Mouse (Mus musculus) intestine, embryonic 15.5 days (tissue): ENCODE measurements at regions not wholly inside any gene's neighbourhood (a gene's known extent, or its start where the extent isn't known, plus 50 kb on each side); places are given as distances from the start of the nearest gene placed in this dataset.

Source experiments
- ATAC-seq: fragments of 200-750 bp; cut with Nextera tagmentation; 2 replicates; pipeline ENCODE4 v1.8.0; 2017; ENCODE audit warnings: moderate TSS enrichment, moderate library complexity
- H3K27ac ChIP-seq: fragments of 300-500 bp; sonication (generic); 2 replicates; pipeline ENCODE4 v1.5.1; 2015; ENCODE audit warnings: mild to moderate bottlenecking, inconsistent platforms
- H3K27me3 ChIP-seq: fragments of 300-500 bp; sonication (generic); replicated peaks from 2 replicates; pipeline ENCODE4 v1.6.1; 2015; ENCODE audit warnings: inconsistent platforms
- H3K36me3 ChIP-seq: fragments of 300-500 bp; sonication (generic); 2 replicates; pipeline ENCODE4 v1.6.1; 2015; ENCODE audit warnings: inconsistent platforms
- H3K4me1 ChIP-seq: fragments of 300-500 bp; sonication (generic); replicated peaks from 2 replicates; pipeline ENCODE4 v1.6.1; 2015; ENCODE audit warnings: inconsistent platforms
- H3K4me2 ChIP-seq: fragments of 300-500 bp; sonication (generic); replicated peaks from 2 replicates; pipeline ENCODE4 v1.6.1; 2015; ENCODE audit warnings: mild to moderate bottlenecking, inconsistent platforms
- H3K4me3 ChIP-seq: fragments of 300-500 bp; sonication (generic); replicated peaks from 2 replicates; pipeline ENCODE4 v1.5.1; 2015; ENCODE audit warnings: inconsistent platforms
- H3K9ac ChIP-seq: fragments of 300-500 bp; sonication (generic); 2 replicates; pipeline ENCODE4 v1.6.1; 2015; ENCODE audit warnings: inconsistent platforms
- H3K9me3 ChIP-seq: fragments of 300-500 bp; sonication (generic); 2 replicates; pipeline ENCODE4 v1.6.1; 2016; ENCODE audit warnings: inconsistent platforms
- WGBS: fragments of 180-500 bp; shearing (Covaris S2); methylation state at CpG from one replicate; pipeline ENCODE4 v1.1.7; 2015; 5-methylcytosine and 5-hydroxymethylcytosine counted together

GRCm38 (mm10) chr14:61698358-61699055, 91.2 kb downstream of the Kcnrg start:
- H3K4me3 ChIP-seq, result no peak overlapping the region
- no peaks in the 10 kb centered on the region for H3K27me3 ChIP-seq
- H3K4me2 ChIP-seq, result no peak overlapping the region
- H3K36me3 ChIP-seq, result no peaks in the 10 kb centered on the region
- no peaks in the 10 kb centered on the region for H3K4me1 ChIP-seq
- WGBS, result 74% methylated on average over 12 of the region's 12 CpGs
- H3K27ac ChIP-seq, result no peak overlapping the region
- H3K9me3 ChIP-seq, result no peaks in the 10 kb centered on the region
- ATAC-seq, result no peak
- no peak overlapping the region for H3K9ac ChIP-seq

DNA sequence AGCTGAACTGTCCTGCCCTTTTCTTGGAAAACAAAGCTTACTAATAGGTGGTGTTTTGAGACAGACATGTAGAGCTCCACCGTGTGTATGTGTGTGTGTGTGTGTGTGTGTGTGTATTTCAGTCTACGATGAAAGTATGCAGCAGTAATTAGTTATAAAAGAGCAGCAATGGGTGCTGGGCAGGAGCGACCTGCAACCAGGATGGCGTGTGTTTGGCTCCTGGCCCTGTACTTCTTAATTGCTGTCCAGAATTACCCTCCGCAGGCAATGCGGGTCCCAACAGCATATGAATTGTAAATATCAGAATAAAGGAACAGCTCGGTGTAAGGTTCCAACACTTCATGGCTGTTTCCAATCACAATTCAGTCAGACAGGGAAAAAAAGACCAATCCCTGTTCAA, 92.4 kb downstream of the Kcnrg start:
- Histone ChIP-seq H3K36me3 (no peaks in the 10 kb centered on the region), H3K27me3 (no peaks in the 10 kb centered on the region), H3K9me3 (no peaks in the 10 kb centered on the region), H3K4me2 (no peak overlapping the region), H3K4me3 (no peak overlapping the region), H3K4me1 (no peaks in the 10 kb centered on the region), H3K9ac (no peak overlapping the region), H3K27ac (no peak overlapping the region)
- no peak for ATAC-seq
- 81% methylated on average over 7 of the region's 7 CpGs for WGBS

DNA sequence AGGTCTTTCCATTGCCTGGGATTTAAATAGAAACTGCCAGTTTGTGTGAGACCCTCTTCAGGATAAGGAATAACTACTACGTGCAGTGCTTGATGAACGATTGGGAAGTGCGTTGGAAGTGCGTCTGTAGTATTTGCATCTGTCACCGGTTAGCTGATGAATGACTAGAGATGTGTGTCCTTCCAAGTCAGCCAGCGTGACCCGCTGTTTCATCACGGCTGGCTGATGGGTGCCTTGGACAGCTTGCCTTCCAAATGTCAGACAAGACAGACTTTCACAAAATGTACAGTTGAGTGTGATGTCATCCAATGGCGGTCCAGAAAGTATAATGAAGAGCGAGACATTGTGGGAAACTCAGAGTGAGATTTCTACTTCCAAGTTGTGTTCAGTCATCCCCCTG, 93.9 kb downstream of the Kcnrg start:
- no peak overlapping the region for H3K27ac ChIP-seq
- no peak overlapping the region for H3K9ac ChIP-seq
- H3K36me3 ChIP-seq, result no peaks in the 10 kb centered on the region
- H3K27me3 ChIP-seq, result no peaks in the 10 kb centered on the region
- no peaks in the 10 kb centered on the region for H3K9me3 ChIP-seq
- no peaks in the 10 kb centered on the region for H3K4me1 ChIP-seq
- WGBS, result 66% methylated on average over 10 of the region's 10 CpGs
- H3K4me2 ChIP-seq, result no peak overlapping the region
- no peak for ATAC-seq
- H3K4me3 ChIP-seq, result no peak overlapping the region

- Histone ChIP-seq H3K4me3 (no peak overlapping the region), H3K9ac (no peak overlapping the region), H3K27ac (no peak overlapping the region), H3K4me2 (no peak overlapping the region), H3K4me1 (no peaks in the 10 kb centered on the region), H3K27me3 (no peaks in the 10 kb centered on the region), H3K9me3 (no peaks in the 10 kb centered on the region), H3K36me3 (no peaks in the 10 kb centered on the region)
- ATAC-seq, result no peak
- 87% methylated on average over 3 of the region's 3 CpGs for WGBS
These were observed 96.7 kb downstream of the Kcnrg start for GRCm38 (mm10) chr14:61703916-61704315.

DNA sequence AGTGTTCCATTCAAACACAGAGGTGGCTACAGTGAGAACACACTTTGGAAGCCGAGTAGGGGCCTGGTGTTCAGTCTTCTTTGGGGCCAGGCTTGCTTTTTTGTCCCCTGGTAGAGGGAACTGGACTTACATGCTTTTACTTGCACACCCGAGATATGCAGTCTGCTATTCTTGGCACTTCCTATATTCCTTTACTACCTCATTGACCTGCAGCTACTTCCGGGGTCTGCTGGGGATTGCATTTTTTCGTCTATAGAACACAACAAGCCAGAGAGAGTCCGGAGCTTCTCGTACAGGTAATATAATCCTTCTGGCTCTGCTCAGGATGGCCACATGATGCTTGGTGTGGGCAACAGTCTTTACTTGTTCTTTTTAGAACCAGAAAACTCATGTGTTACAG, 99.7 kb downstream of the Kcnrg start:
- H3K4me1 ChIP-seq, result no peaks in the 10 kb centered on the region
- H3K36me3 ChIP-seq, result no peaks in the 10 kb centered on the region
- no peak overlapping the region for H3K27ac ChIP-seq
- no peaks in the 10 kb centered on the region for H3K9me3 ChIP-seq
- H3K9ac ChIP-seq, result no peak overlapping the region
- WGBS, result 81% methylated on average over 6 of the region's 6 CpGs
- ATAC-seq, result no peak
- no peaks in the 10 kb centered on the region for H3K27me3 ChIP-seq
- H3K4me2 ChIP-seq, result no peak overlapping the region
- H3K4me3 ChIP-seq, result no peak overlapping the region

GRCm38 (mm10) chr14:61708331-61708730, 101.1 kb downstream of the Kcnrg start:
- Histone ChIP-seq H3K4me2 (no peak overlapping the region), H3K9ac (no peak overlapping the region), H3K27ac (no peak overlapping the region), H3K27me3 (no peaks in the 10 kb centered on the region), H3K4me1 (no peaks in the 10 kb centered on the region), H3K9me3 (no peaks in the 10 kb centered on the region), H3K4me3 (no peak overlapping the region), H3K36me3 (no peaks in the 10 kb centered on the region)
- 79% methylated on average over 6 of the region's 6 CpGs for WGBS
- ATAC-seq, result no peak

DNA sequence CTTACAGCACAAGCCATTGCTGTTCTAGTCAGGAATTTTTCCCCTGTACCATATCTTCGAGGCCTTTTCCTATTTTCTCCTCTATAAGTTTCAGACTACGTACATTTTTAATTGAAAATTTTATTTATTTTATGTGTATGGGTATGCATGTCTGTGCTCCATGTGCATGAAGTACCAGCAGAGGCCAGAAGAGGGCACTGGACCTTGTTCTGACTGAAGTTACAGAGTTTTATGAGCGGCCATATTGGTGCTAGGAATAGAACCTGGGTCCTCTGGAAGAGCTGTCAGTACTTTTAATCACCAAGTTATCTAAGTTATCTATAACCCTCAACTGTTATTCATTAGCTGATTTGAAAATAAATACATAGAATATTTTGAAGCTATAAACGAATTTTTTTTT, 108.5 kb downstream of the Kcnrg start:
- no peak overlapping the region for H3K4me2 ChIP-seq
- H3K36me3 ChIP-seq, result no peaks in the 10 kb centered on the region
- no peak for ATAC-seq
- H3K4me3 ChIP-seq, result no peak overlapping the region
- H3K9ac ChIP-seq, result no peak overlapping the region
- H3K4me1 ChIP-seq, result no peaks in the 10 kb centered on the region
- H3K9me3 ChIP-seq, result no peaks in the 10 kb centered on the region
- 94% methylated on average over 4 of the region's 4 CpGs for WGBS
- H3K27ac ChIP-seq, result no peak overlapping the region
- no peaks in the 10 kb centered on the region for H3K27me3 ChIP-seq

- Histone ChIP-seq H3K9me3 (no peaks in the 10 kb centered on the region), H3K36me3 (no peaks in the 10 kb centered on the region), H3K9ac (no peak overlapping the region), H3K27me3 (no peaks in the 10 kb centered on the region), H3K4me1 (no peaks in the 10 kb centered on the region), H3K27ac (no peak overlapping the region), H3K4me3 (no peak overlapping the region), H3K4me2 (no peak overlapping the region)
- WGBS, result 56% methylated on average over 4 of the region's 4 CpGs
- no peak for ATAC-seq
These were observed 111.3 kb downstream of the Kcnrg start for GRCm38 (mm10) chr14:61718392-61719124.

DNA sequence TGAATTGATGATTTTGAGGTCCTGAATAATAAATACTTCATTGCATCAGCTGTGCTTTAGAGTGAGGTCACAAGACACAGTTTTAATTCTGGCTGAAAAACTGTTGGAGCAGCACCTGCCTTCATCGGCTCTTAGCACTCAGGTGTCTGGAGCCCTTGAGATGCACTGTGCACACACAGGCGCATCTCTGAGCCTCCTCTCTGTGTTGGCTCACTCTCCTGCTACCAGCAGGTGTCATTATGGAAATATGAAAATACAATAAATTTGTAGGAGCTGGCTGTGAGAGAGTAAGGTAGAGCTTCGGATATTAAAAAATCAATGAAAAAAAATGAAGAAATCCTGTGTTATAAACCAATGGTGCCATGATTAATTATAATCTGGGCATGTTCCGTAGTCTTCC, 114.0 kb downstream of the Kcnrg start:
- Histone ChIP-seq H3K9ac (no peak overlapping the region), H3K4me2 (no peak overlapping the region), H3K27me3 (no peaks in the 10 kb centered on the region), H3K4me1 (no peaks in the 10 kb centered on the region), H3K9me3 (no peaks in the 10 kb centered on the region), H3K4me3 (no peak overlapping the region), H3K27ac (no peak overlapping the region), H3K36me3 (no peaks in the 10 kb centered on the region)
- no peak for ATAC-seq
- 79% methylated on average over 4 of the region's 4 CpGs for WGBS

DNA sequence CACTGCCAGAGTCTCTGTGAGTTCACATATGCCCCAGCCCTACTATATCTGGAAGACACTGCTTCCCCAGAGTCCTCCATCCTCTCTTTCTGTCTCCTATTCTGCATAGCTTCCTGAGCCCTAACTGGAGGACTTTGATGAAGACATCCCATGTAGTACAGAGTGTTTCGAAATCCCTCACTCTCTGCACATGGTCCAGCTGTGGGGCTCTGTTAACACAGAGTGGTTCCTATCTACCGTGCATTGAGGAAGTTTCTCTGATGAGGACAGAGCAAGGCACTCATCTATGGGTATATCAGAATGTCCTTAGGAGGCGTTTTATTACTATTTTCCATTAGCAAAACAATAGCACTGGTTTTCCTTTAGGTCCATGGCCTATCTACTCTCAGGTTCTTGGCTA, 117.7 kb downstream of the Kcnrg start:
- no peak overlapping the region for H3K9ac ChIP-seq
- no peaks in the 10 kb centered on the region for H3K4me1 ChIP-seq
- no peak overlapping the region for H3K27ac ChIP-seq
- H3K4me3 ChIP-seq, result no peak overlapping the region
- no peak overlapping the region for H3K4me2 ChIP-seq
- H3K9me3 ChIP-seq, result no peaks in the 10 kb centered on the region
- 81% methylated on average over 3 of the region's 3 CpGs for WGBS
- H3K27me3 ChIP-seq, result no peaks in the 10 kb centered on the region
- no peak for ATAC-seq
- no peaks in the 10 kb centered on the region for H3K36me3 ChIP-seq

DNA sequence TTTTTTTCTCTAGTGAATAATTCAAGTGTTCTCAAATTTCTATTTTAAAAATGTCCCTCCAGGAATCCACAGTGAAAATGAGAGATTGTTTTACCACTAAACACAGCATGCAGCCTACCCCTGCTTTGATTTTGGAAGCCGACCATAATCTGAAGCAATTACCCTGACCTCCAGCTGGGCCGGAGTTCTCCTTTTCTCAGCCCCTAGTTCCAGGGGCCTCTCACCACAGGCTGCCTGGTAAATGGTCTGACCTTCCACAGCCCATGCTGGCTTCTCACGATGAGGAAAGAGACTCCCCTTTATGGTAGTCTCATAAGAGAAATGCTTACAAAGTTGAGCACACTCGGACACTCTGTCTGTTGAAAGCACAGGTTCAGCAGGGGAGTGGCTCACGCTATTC, 121.3 kb downstream of the Kcnrg start:
- Histone ChIP-seq H3K4me2 (no peak overlapping the region), H3K4me1 (no peaks in the 10 kb centered on the region), H3K27ac (no peak overlapping the region), H3K4me3 (no peak overlapping the region), H3K27me3 (no peaks in the 10 kb centered on the region), H3K36me3 (no peaks in the 10 kb centered on the region), H3K9ac (no peak overlapping the region), H3K9me3 (no peaks in the 10 kb centered on the region)
- no peak for ATAC-seq
- 44% methylated on average over 5 of the region's 5 CpGs for WGBS

DNA sequence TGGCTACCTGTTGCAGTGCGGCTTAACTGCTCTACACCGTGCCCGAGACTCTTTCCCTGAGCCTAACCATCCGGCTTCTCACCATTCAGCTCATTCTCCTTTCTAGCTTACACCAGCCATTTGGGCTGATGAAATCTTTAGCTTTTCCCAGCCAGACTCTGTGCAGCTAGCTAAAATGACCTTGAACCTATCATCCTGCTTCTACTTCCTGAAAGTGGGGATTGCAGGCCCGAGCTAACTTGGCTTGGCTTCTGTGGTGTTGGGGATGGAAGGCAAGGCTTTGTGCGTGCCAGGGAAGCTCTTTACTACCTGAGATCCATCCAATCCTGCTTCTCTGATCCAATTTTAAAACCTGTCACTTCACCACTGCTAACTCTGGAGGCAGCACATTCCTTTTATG, 128.3 kb downstream of the Kcnrg start:
- no peak overlapping the region for H3K27ac ChIP-seq
- no peaks in the 10 kb centered on the region for H3K9me3 ChIP-seq
- H3K27me3 ChIP-seq, result no peaks in the 10 kb centered on the region
- H3K9ac ChIP-seq, result no peak overlapping the region
- no peaks in the 10 kb centered on the region for H3K36me3 ChIP-seq
- H3K4me1 ChIP-seq, result no peaks in the 10 kb centered on the region
- H3K4me3 ChIP-seq, result no peak overlapping the region
- no peak overlapping the region for H3K4me2 ChIP-seq
- no peak for ATAC-seq
- WGBS, result 77% methylated on average over 6 of the region's 6 CpGs
